12 mouse cellular contexts compared by ENCODE assay signal in genomic region chr19:57138045-57138444, GRCm38 (mm10).
DNase-seq lines count a peak whose midpoint lies in the region; ATAC-seq and TF ChIP-seq lines count a peak whose summit lies in the region.
"Had no signal": no experiment of that assay in that cellular context is flagged by ENCODE, and none has a peak within 500 bp of the region (broad histone marks: within the 10 kb centered on the region; RNA-seq: fewer than 3 reads in every experiment).

No protein-coding gene starts in this region.

- ATAC-seq in embryonic facial prominence, embryonic 11.5 days (replicated peaks; ENCODE audit: insufficient number of reproducible peaks, low FRiP score, low TSS enrichment, low read depth), result peak; percentile 42; the same call in 1 of the 2 replicates
- ATAC-seq in kidney, postnatal 0 days (replicated peaks; ENCODE audit: low FRiP score, low read depth), result no peak

- no peak overlapping the region for H3K4me3 ChIP-seq in embryonic facial prominence, embryonic 11.5 days (ENCODE audit: low read depth, low read length)
- H3K4me3 ChIP-seq in embryonic facial prominence, embryonic 10.5 days, result no peak overlapping the region
- H3K4me3 ChIP-seq in kidney, postnatal 0 days (replicated peaks; ENCODE audit: low read depth, low read length), result no peak overlapping the region
- no peak overlapping the region for H3K4me3 ChIP-seq in thymus, adult 2 months (ENCODE audit: control insufficient read depth, insufficient read depth, low read length)
- H3K4me3 ChIP-seq: lung, embryonic 15.5 days had no signal

- peak; percentile 61 for DNase-seq in embryonic facial prominence, embryonic 11.5 days (ENCODE audit: low spot score)
- DNase-seq in embryonic facial prominence, embryonic 10.5 days (ENCODE audit: low spot score), result no peak
- peak; percentile 87 for DNase-seq in kidney, postnatal 0 days (ENCODE audit: low spot score)
- no peak for DNase-seq in kidney, postnatal 4 days
- peak; percentile 35 for DNase-seq in A20 (ENCODE audit: low read depth, low spot score)
- DNase-seq in brain, embryonic 14.5 days (ENCODE audit: low read depth), result peak; percentile 70
- DNase-seq in thymus, adult 2 months, result no peak
- no peak for DNase-seq in yolk sac, embryonic 10.5 days (ENCODE audit: low spot score)
- DNase-seq: cerebellum, adult 11-12 months; gastrocnemius, postnatal 10 days; heart, postnatal 14 days had no signal

- no peaks in the 10 kb centered on the region for H3K9me3 ChIP-seq in embryonic facial prominence, embryonic 11.5 days (replicated peaks; ENCODE audit: control insufficient read depth, low read length)
- no peaks in the 10 kb centered on the region for H3K9me3 ChIP-seq in embryonic facial prominence, embryonic 10.5 days
- no peaks in the 10 kb centered on the region for H3K9me3 ChIP-seq in kidney, postnatal 0 days (replicated peaks; ENCODE audit: low read length)
- H3K9me3 ChIP-seq: lung, embryonic 15.5 days had no signal

- H3K4me1 ChIP-seq in embryonic facial prominence, embryonic 11.5 days (ENCODE audit: control insufficient read depth, insufficient read depth, low read length), result peaks cover 6% of the 10 kb centered on the region
- H3K4me1 ChIP-seq in embryonic facial prominence, embryonic 10.5 days, result peaks cover 26% of the 10 kb centered on the region
- H3K4me1 ChIP-seq in kidney, postnatal 0 days (replicated peaks; ENCODE audit: insufficient read depth, low read length), result peaks cover 20% of the 10 kb centered on the region; the same call in 1 of the 2 replicates
- H3K4me1 ChIP-seq in thymus, adult 2 months (replicated peaks; ENCODE audit: control insufficient read depth, insufficient read depth, low read length), result peaks cover 30% of the 10 kb centered on the region

- no peak overlapping the region for H3K9ac ChIP-seq in embryonic facial prominence, embryonic 11.5 days (replicated peaks; ENCODE audit: low read length)
- no peak overlapping the region for H3K9ac ChIP-seq in kidney, postnatal 0 days (ENCODE audit: low read depth, low read length)
- H3K9ac ChIP-seq: lung, embryonic 15.5 days had no signal

- no peak overlapping the region for H3K4me2 ChIP-seq in embryonic facial prominence, embryonic 11.5 days (ENCODE audit: low read depth, low read length)
- H3K4me2 ChIP-seq in kidney, postnatal 0 days (ENCODE audit: low read length), result no peak overlapping the region
- H3K4me2 ChIP-seq: lung, embryonic 15.5 days had no signal

- no peak overlapping the region for H3K27ac ChIP-seq in embryonic facial prominence, embryonic 11.5 days (replicated peaks; ENCODE audit: low read depth, low read length)
- no peak overlapping the region for H3K27ac ChIP-seq in embryonic facial prominence, embryonic 10.5 days (replicated peaks)
- no peak overlapping the region for H3K27ac ChIP-seq in kidney, postnatal 0 days
- H3K27ac ChIP-seq in thymus, adult 2 months (ENCODE audit: control insufficient read depth, insufficient read depth, low read length), result no peak overlapping the region
- H3K27ac ChIP-seq: lung, embryonic 15.5 days had no signal

- TF ChIP-seq POLR2A in brain, embryonic 14.5 days (IDR thresholded peaks at IDR 0.05; ENCODE audit: borderline replicate concordance, extremely low read depth, insufficient read depth, insufficient read length, poor library complexity, severe bottlenecking), result no peak
- TF ChIP-seq POLR2A in thymus, adult 2 months (IDR thresholded peaks at IDR 0.05; ENCODE audit: control insufficient read depth, extremely low read depth, insufficient read depth, low read length, poor library complexity), result no peak

- no peaks in the 10 kb centered on the region for H3K27me3 ChIP-seq in embryonic facial prominence, embryonic 11.5 days (ENCODE audit: control insufficient read depth, insufficient read depth, low read length)
- H3K27me3 ChIP-seq in embryonic facial prominence, embryonic 10.5 days (replicated peaks; ENCODE audit: low read depth, poor library complexity, severe bottlenecking), result 0 out of 2 replicates have a peak, but pooled peaks cover 4% of the 10 kb centered on the region
- no peaks in the 10 kb centered on the region for H3K27me3 ChIP-seq in kidney, postnatal 0 days (ENCODE audit: insufficient read depth, low read length)
- no peaks in the 10 kb centered on the region for H3K27me3 ChIP-seq in thymus, adult 2 months (ENCODE audit: control insufficient read depth, insufficient read depth, low read length)
- H3K27me3 ChIP-seq: lung, embryonic 15.5 days had no signal

- peak; percentile 75 for TF ChIP-seq CTCF in kidney, postnatal 0 days (IDR thresholded peaks at IDR 0.05; ENCODE audit: low read depth)
- TF ChIP-seq CTCF in brain, embryonic 14.5 days (IDR thresholded peaks at IDR 0.05; ENCODE audit: borderline replicate concordance, extremely low read depth, insufficient read depth, insufficient read length), result no peak
- no peak for TF ChIP-seq CTCF in thymus, adult 2 months (IDR thresholded peaks at IDR 0.05; ENCODE audit: borderline replicate concordance, control insufficient read depth, extremely low read depth, insufficient read depth, low read length, poor library complexity)

- no peaks in the 10 kb centered on the region for H3K36me3 ChIP-seq in embryonic facial prominence, embryonic 11.5 days (replicated peaks; ENCODE audit: control insufficient read depth, insufficient read depth, low read depth, low read length)
- H3K36me3 ChIP-seq in embryonic facial prominence, embryonic 10.5 days (replicated peaks), result no peaks in the 10 kb centered on the region
- no peaks in the 10 kb centered on the region for H3K36me3 ChIP-seq in kidney, postnatal 0 days (ENCODE audit: insufficient read depth, low read length)
- H3K36me3 ChIP-seq in thymus, adult 2 months (ENCODE audit: control insufficient read depth, insufficient read depth, low read length), result no peaks in the 10 kb centered on the region
- H3K36me3 ChIP-seq: lung, embryonic 15.5 days had no signal

Comparison
In these comparisons a context has a peak if more than half of its experiments do, and no peak if none do; other contexts are left out.
1. DNase-seq: peak in embryonic facial prominence, embryonic 11.5 days (single experiment), kidney, postnatal 0 days (single experiment), A20 (single experiment) and brain, embryonic 14.5 days (single experiment); none in embryonic facial prominence, embryonic 10.5 days (single experiment), kidney, postnatal 4 days (0 of 2), thymus, adult 2 months (single experiment) and yolk sac, embryonic 10.5 days (single experiment).